In genomic region chr7:126528166-126528577, GRCm38 (mm10) we compare ENCODE assay signal across 8 mouse cellular contexts. TPM values are rescaled to one million over a fixed set of nuclear protein-coding genes. Genes with fewer than 3 reads are reported as not detected.
A peak's percentile ranks its signal among the peaks of the same experiment; 100 is the strongest.
DNase-seq lines count a peak whose midpoint lies in the region; ATAC-seq lines count a peak whose summit lies in the region.

No protein-coding gene starts in this region.

- no peaks in the 10 kb centered on the region for H3K27me3 ChIP-seq in forebrain, embryonic 11.5 days (ENCODE audit: control insufficient read depth, insufficient read depth, low read length)
- H3K27me3 ChIP-seq in intestine, embryonic 14.5 days (replicated peaks; ENCODE audit: control insufficient read depth, insufficient read depth, low read length) = no peaks in the 10 kb centered on the region

- peak; percentile 63; the same call in 1 of the 2 replicates for ATAC-seq in forebrain, embryonic 11.5 days (replicated peaks; ENCODE audit: low FRiP score)
- 0 out of 2 replicates have a peak, but pooled peaks have one; percentile 43 for ATAC-seq in intestine, embryonic 14.5 days (replicated peaks; ENCODE audit: low FRiP score, low TSS enrichment, low read depth)
- ATAC-seq in megakaryocyte progenitor cell, adult 5-6 weeks (replicated peaks; ENCODE audit: poor library complexity) = peak; percentile 76

- H3K4me1 ChIP-seq in forebrain, embryonic 11.5 days (replicated peaks; ENCODE audit: control insufficient read depth, insufficient read depth, low read length) = no peaks in the 10 kb centered on the region
- H3K4me1 ChIP-seq in intestine, embryonic 14.5 days (replicated peaks; ENCODE audit: control insufficient read depth, insufficient read depth, low read length) = no peaks in the 10 kb centered on the region

- H3K4me3 ChIP-seq in forebrain, embryonic 11.5 days (ENCODE audit: low read depth, low read length) = no peak overlapping the region
- H3K4me3 ChIP-seq in intestine, embryonic 14.5 days (ENCODE audit: low read depth, low read length) = no peak overlapping the region

- 5% methylated on average over 1 of the region's 1 CpGs for WGBS in forebrain, embryonic 11.5 days
- WGBS in intestine, embryonic 14.5 days = 8% methylated on average over 1 of the region's 1 CpGs

- H3K36me3 ChIP-seq in forebrain, embryonic 11.5 days (ENCODE audit: control insufficient read depth, insufficient read depth, low read length) = no peaks in the 10 kb centered on the region
- no peaks in the 10 kb centered on the region for H3K36me3 ChIP-seq in intestine, embryonic 14.5 days (ENCODE audit: control insufficient read depth, insufficient read depth, low read length)

- peak; percentile 28 for DNase-seq in right cerebral cortex, adult 18-20 months
- DNase-seq in right cerebral cortex, postnatal 36 days (ENCODE audit: low spot score in 2 of 2) = no peak
- peak; percentile 69 for DNase-seq in ZHBTc4 (ENCODE audit: low read depth, low spot score)
- DNase-seq in forebrain, embryonic 11.5 days (ENCODE audit: low spot score) = peak; percentile 60
- peak; percentile 72 for DNase-seq in intestine, embryonic 14.5 days (ENCODE audit: low spot score)
- DNase-seq in telencephalon, adult 2 months (ENCODE audit: low read depth, low spot score) = peak; percentile 33
- DNase-seq in spleen, postnatal 4 days (ENCODE audit: low spot score in 2 of 2) = no peak

- no peak overlapping the region for H3K4me2 ChIP-seq in forebrain, embryonic 11.5 days (ENCODE audit: low read depth, low read length, severe bottlenecking)
- H3K4me2 ChIP-seq in intestine, embryonic 14.5 days (ENCODE audit: low read length) = no peak overlapping the region

- no peak overlapping the region for H3K27ac ChIP-seq in forebrain, embryonic 11.5 days (ENCODE audit: low read depth, low read length)
- H3K27ac ChIP-seq in intestine, embryonic 14.5 days (ENCODE audit: low read depth) = no peak overlapping the region

- peak overlapping the region; percentile 7; the same call in 1 of the 2 replicates for H3K9ac ChIP-seq in forebrain, embryonic 11.5 days (ENCODE audit: low read length)
- H3K9ac ChIP-seq in intestine, embryonic 14.5 days (ENCODE audit: low read length) = peak overlapping the region; percentile 34

- no peaks in the 10 kb centered on the region for H3K9me3 ChIP-seq in forebrain, embryonic 11.5 days (ENCODE audit: control insufficient read depth, low read length)
- H3K9me3 ChIP-seq in intestine, embryonic 14.5 days (ENCODE audit: control insufficient read depth, low read length) = no peaks in the 10 kb centered on the region

RNA-seq across cellular contexts. Expression of gene Atxn2l, which starts 24.9 kb away (rescaled TPM):
- 81.4 and 81.8 TPM in 2 replicates for polyA plus RNA-seq in forebrain, embryonic 11.5 days (2014; fragmentation: Nextera tagmentation; extraction: Ambion mirVana)
- 44.4 and 50.7 TPM in 2 replicates for polyA plus RNA-seq in intestine, embryonic 14.5 days (2014; fragmentation: Nextera tagmentation; extraction: Ambion mirVana)
- total RNA-seq in megakaryocyte progenitor cell, adult 5-6 weeks (2015) = 86.9 and 88.6 TPM in 2 replicates
- total RNA-seq in megakaryocyte progenitor cell, adult 5-6 weeks (2017) = 29.0 and 29.5 TPM in 2 replicates

RNA-seq across cellular contexts. Expression of gene Eif3c, which starts 38.0 kb away (rescaled TPM):
- 175 and 184 TPM in 2 replicates for polyA plus RNA-seq in forebrain, embryonic 11.5 days (2014; fragmentation: Nextera tagmentation; extraction: Ambion mirVana)
- 184 and 188 TPM in 2 replicates for polyA plus RNA-seq in intestine, embryonic 14.5 days (2014; fragmentation: Nextera tagmentation; extraction: Ambion mirVana)
- 198 and 210 TPM in 2 replicates for total RNA-seq in megakaryocyte progenitor cell, adult 5-6 weeks (2015)
- total RNA-seq in megakaryocyte progenitor cell, adult 5-6 weeks (2017) = 226 and 261 TPM in 2 replicates

RNA-seq across cellular contexts. Expression of gene Tufm, which starts 41.0 kb away (rescaled TPM):
- polyA plus RNA-seq in forebrain, embryonic 11.5 days (2014; fragmentation: Nextera tagmentation; extraction: Ambion mirVana) = 138 and 160 TPM in 2 replicates
- 188 and 192 TPM in 2 replicates for polyA plus RNA-seq in intestine, embryonic 14.5 days (2014; fragmentation: Nextera tagmentation; extraction: Ambion mirVana)
- 89.9 and 97.9 TPM in 2 replicates for total RNA-seq in megakaryocyte progenitor cell, adult 5-6 weeks (2015)
- total RNA-seq in megakaryocyte progenitor cell, adult 5-6 weeks (2017) = 85.6 and 89.2 TPM in 2 replicates

RNA-seq across cellular contexts. Expression of gene Sh2b1, which starts 52.9 kb away (rescaled TPM):
- 53.5 and 55.6 TPM in 2 replicates for polyA plus RNA-seq in forebrain, embryonic 11.5 days (2014; fragmentation: Nextera tagmentation; extraction: Ambion mirVana)
- polyA plus RNA-seq in intestine, embryonic 14.5 days (2014; fragmentation: Nextera tagmentation; extraction: Ambion mirVana) = 40.9 and 41.4 TPM in 2 replicates
- 33.4 and 36.3 TPM in 2 replicates for total RNA-seq in megakaryocyte progenitor cell, adult 5-6 weeks (2015)
- 19.3 and 20.1 TPM in 2 replicates for total RNA-seq in megakaryocyte progenitor cell, adult 5-6 weeks (2017)

RNA-seq across cellular contexts. Expression of gene Apobr, which starts 56.6 kb away (rescaled TPM):
- 0.69 and 0.77 TPM in 2 replicates for polyA plus RNA-seq in forebrain, embryonic 11.5 days (2014; fragmentation: Nextera tagmentation; extraction: Ambion mirVana)
- 0.60 and 1.1 TPM in 2 replicates for polyA plus RNA-seq in intestine, embryonic 14.5 days (2014; fragmentation: Nextera tagmentation; extraction: Ambion mirVana)
- 1.1 and 1.9 TPM in 2 replicates for total RNA-seq in megakaryocyte progenitor cell, adult 5-6 weeks (2015)
- 4.2 and 4.9 TPM in 2 replicates for total RNA-seq in megakaryocyte progenitor cell, adult 5-6 weeks (2017)

Comparison
In these comparisons a context has a peak if more than half of its experiments do, and no peak if none do; other contexts are left out.
1. DNase-seq: peak in right cerebral cortex, adult 18-20 months (single experiment), ZHBTc4 (single experiment), forebrain, embryonic 11.5 days (single experiment), intestine, embryonic 14.5 days (single experiment) and telencephalon, adult 2 months (single experiment); none in right cerebral cortex, postnatal 36 days (0 of 2) and spleen, postnatal 4 days (0 of 2).
2. Peak in every context shown above with its lines, with median percentiles within 50 percentile points of each other: ATAC-seq.